Mouse (Mus musculus) forebrain, embryonic 14.5 days (tissue): ENCODE results near the gene Gm44511. TPM values are rescaled to one million over a fixed set of nuclear protein-coding genes. Genes with fewer than 3 reads are reported as not detected.
A peak's percentile ranks its signal among the peaks of the same experiment; 100 is the strongest.

Source experiments
- ATAC-seq: fragments of 200-750 bp; cut with Nextera tagmentation; 2 replicates; pipeline ENCODE4 v1.8.0; 2017; ENCODE audit warnings: mild to moderate bottlenecking, moderate library complexity
- DNase-seq: peaks from one replicate; pipeline ENCODE4 v3.0.0-alpha.2; 2015; ENCODE audit warnings: low spot score
- H3K27ac ChIP-seq: fragments of 300-500 bp; sonication (generic); 2 replicates; pipeline ENCODE4 v1.5.1; 2014; ENCODE audit warnings: low read depth, mild to moderate bottlenecking, control low read depth, low read length, moderate library complexity
- H3K27me3 ChIP-seq: fragments of 300-500 bp; sonication (generic); replicated peaks from 2 replicates; pipeline ENCODE4 v1.6.1; 2014; ENCODE audit warnings: low read length, control low read depth, mixed read lengths; ENCODE audit not compliant: control insufficient read depth, insufficient read depth
- H3K36me3 ChIP-seq: fragments of 300-500 bp; sonication (generic); 2 replicates; pipeline ENCODE4 v1.6.1; 2014; ENCODE audit warnings: low read length, control low read depth; ENCODE audit not compliant: control insufficient read depth, insufficient read depth
- H3K4me1 ChIP-seq: fragments of 300-500 bp; sonication (generic); 2 replicates; pipeline ENCODE4 v1.6.1; 2014; ENCODE audit warnings: antibody characterized with exemption, low read length, control low read depth; ENCODE audit not compliant: control insufficient read depth, insufficient read depth
- H3K4me2 ChIP-seq: fragments of 300-500 bp; sonication (generic); 2 replicates; pipeline ENCODE4 v1.6.1; 2014; ENCODE audit warnings: mild to moderate bottlenecking, control low read depth, low read length
- H3K4me3 ChIP-seq: fragments of 300-500 bp; sonication (generic); 2 replicates; pipeline ENCODE4 v1.5.1; 2014; ENCODE audit warnings: low read depth, low read length, control low read depth
- H3K9ac ChIP-seq: fragments of 300-500 bp; sonication (generic); 2 replicates; pipeline ENCODE4 v1.6.1; 2014; ENCODE audit warnings: mild to moderate bottlenecking, low read length, control low read depth, moderate library complexity
- H3K9me3 ChIP-seq: fragments of 300-500 bp; sonication (generic); replicated peaks from 2 replicates; pipeline ENCODE4 v1.6.1; 2016; ENCODE audit warnings: low read length, control low read depth, mixed read lengths; ENCODE audit not compliant: control insufficient read depth
- WGBS: fragments of 180-500 bp; shearing (Covaris S2); extraction: QIAGEN DNeasy Blood & Tissue Kit; methylation state at CpG from one replicate; pipeline ENCODE4 v1.1.7; 2014; 5-methylcytosine and 5-hydroxymethylcytosine counted together
- polyA plus RNA-seq: library from polyadenylated mRNA; unstranded; fragments of >200 nt; fragmentation: Nextera tagmentation; extraction: Ambion mirVana; gene quantifications from 2 replicates; pipeline ENCODE4 v1.2.1, GENCODE M21; 2014

Gm44511 gene
- polyA plus RNA-seq, result not detected in 2 replicates

DNA sequence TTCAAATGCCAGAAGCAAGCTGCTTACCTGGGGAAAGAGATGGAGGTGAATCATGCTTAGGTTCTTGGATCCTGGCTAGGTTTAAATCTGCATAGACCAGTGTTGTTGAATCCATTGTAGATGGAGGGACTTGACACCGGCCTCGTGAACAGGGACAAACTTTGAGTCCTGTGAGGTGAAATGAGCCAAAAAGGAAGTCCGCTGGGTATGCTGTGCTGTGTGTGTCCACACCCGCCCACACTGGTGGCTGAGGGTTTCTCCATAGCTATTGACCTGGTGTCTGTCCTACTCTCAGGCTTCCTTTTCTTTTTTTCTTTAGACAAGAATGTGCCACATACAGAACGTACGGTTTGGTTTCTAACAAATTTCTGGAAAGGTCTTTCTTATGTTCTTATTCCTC lies at the start of gene Gm44511, which contains the start of gene Klrb1b:
Gene Gm44511, minus strand, starts transcription at position 184 of the 400 bp plus-strand sequence.
Gene Klrb1b, minus strand, starts transcription at position 200 of the 400 bp plus-strand sequence.
- Histone ChIP-seq H3K27ac (no peak within 1 kb of the TSS), H3K4me2 (no peak within 1 kb of the TSS), H3K4me3 (no peak within 1 kb of the TSS), H3K4me1 (no peaks in the 10 kb centered on the region), H3K36me3 (no peaks in the 10 kb centered on the region), H3K27me3 (no peaks in the 10 kb centered on the region), H3K9ac (no peak within 1 kb of the TSS), H3K9me3 (no peaks in the 10 kb centered on the region)
- DNase-seq (no peak), ATAC-seq (no peak)
- WGBS, result 86% methylated on average over 6 of the region's 6 CpGs

GRCm38 (mm10) chr6:128871910-128872610 lies 45.9 kb upstream of the Gm44511 start:
- H3K27ac ChIP-seq, result no peak overlapping the region
- no peak overlapping the region for H3K4me3 ChIP-seq
- ATAC-seq (no peak), DNase-seq (no peak)
- H3K4me2 ChIP-seq, result no peak overlapping the region
- H3K4me1 ChIP-seq, result no peaks in the 10 kb centered on the region
- no peak overlapping the region for H3K9ac ChIP-seq
- H3K36me3 ChIP-seq, result no peaks in the 10 kb centered on the region
- WGBS, result 81% methylated on average over 1 of the region's 1 CpGs
- 0 out of 2 replicates have a peak, but pooled peaks cover 6% of the 10 kb centered on the region for H3K9me3 ChIP-seq
- no peaks in the 10 kb centered on the region for H3K27me3 ChIP-seq

DNA sequence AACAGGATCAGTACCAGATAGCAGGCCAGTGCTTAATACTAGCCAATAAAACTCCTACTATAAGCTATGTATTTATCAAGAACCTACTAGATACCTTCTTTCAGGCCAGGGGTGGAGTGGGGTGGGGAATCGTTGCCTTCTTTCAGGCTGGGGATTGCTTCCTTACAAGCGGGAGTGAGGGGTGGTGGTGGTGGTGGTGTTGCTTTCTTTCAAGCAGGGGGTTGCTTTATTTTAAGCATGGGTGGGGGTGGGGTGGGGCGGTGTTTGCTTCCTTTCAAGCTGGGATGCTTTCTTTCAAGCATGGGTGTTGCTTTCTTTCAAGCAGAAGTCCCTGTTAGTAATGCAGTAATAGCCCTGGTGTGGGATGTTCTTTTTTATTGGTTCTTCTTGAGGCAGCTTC lies 42.7 kb upstream of the Gm44511 start:
- H3K36me3 ChIP-seq, result no peaks in the 10 kb centered on the region
- H3K27ac ChIP-seq, result no peak overlapping the region
- no peak overlapping the region for H3K4me2 ChIP-seq
- no peak overlapping the region for H3K4me3 ChIP-seq
- WGBS, result 12% methylated on average over 3 of the region's 3 CpGs
- no peaks in the 10 kb centered on the region for H3K27me3 ChIP-seq
- no peaks in the 10 kb centered on the region for H3K9me3 ChIP-seq
- no peak overlapping the region for H3K9ac ChIP-seq
- ATAC-seq (no peak), DNase-seq (no peak)
- H3K4me1 ChIP-seq, result no peaks in the 10 kb centered on the region

DNA sequence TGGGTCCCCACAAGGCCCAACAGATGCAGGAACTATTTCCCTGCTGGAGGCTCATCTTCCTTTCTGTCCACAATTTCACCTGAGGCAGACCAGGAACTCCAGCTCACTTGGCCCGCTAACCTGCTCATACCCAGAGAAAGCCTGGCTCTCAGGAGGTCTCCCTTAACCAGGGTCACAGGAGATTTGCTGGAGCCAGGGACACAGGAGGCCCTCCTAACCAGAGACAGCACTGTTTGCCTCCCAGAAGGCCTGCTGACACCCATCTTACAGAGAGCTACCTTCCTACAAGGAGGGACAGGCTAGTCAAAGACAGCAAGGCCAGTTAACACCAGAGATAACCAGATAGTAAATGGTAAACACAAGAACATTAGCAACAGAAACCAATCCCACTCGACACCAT lies 31.9 kb upstream of the Gm44511 start:
- ATAC-seq (no peak), DNase-seq (no peak)
- H3K4me3 ChIP-seq, result no peak overlapping the region
- no peak overlapping the region for H3K4me2 ChIP-seq
- H3K4me1 ChIP-seq, result no peaks in the 10 kb centered on the region
- H3K36me3 ChIP-seq, result no peaks in the 10 kb centered on the region
- 86% methylated on average over 2 of the region's 2 CpGs for WGBS
- no peaks in the 10 kb centered on the region for H3K9me3 ChIP-seq
- H3K27me3 ChIP-seq, result no peaks in the 10 kb centered on the region
- H3K27ac ChIP-seq, result no peak overlapping the region
- no peak overlapping the region for H3K9ac ChIP-seq

- H3K4me2 ChIP-seq, result no peak overlapping the region
- H3K9me3 ChIP-seq, result no peaks in the 10 kb centered on the region
- H3K9ac ChIP-seq, result no peak overlapping the region
- no peak overlapping the region for H3K27ac ChIP-seq
- no peaks in the 10 kb centered on the region for H3K36me3 ChIP-seq
- H3K4me3 ChIP-seq, result no peak overlapping the region
- DNase-seq, result peak; percentile 73
- WGBS, result 44% methylated on average over 5 of the region's 5 CpGs
- no peaks in the 10 kb centered on the region for H3K27me3 ChIP-seq
- ATAC-seq, result peak; percentile 54
- H3K4me1 ChIP-seq, result no peaks in the 10 kb centered on the region
Observed at GRCm38 (mm10) chr6:128856250-128856649, 30.1 kb upstream of the Gm44511 start.

DNA sequence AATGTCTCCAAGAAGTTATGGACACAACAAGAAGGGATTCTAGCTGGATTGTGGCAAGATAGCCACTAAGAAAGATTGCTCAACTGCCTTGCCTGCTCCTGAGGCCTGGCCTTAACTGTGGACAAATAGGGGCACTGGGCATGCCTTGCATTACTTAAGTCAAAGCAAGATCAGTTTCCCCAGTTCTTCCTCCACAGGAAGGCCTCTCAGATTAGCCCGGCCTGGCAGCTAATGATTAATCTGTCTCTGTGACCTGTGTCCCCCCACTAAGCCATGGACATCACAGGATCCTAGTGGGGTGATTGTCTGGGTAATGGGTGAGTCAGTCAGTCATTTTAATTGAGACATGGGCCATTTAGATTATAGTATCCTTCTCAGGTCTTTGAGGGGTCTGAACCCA lies 29.4 kb upstream of the Gm44511 start:
- no peaks in the 10 kb centered on the region for H3K27me3 ChIP-seq
- H3K9ac ChIP-seq, result no peak overlapping the region
- H3K4me3 ChIP-seq, result no peak overlapping the region
- no peaks in the 10 kb centered on the region for H3K9me3 ChIP-seq
- H3K36me3 ChIP-seq, result no peaks in the 10 kb centered on the region
- DNase-seq (no peak), ATAC-seq (no peak)
- no peak overlapping the region for H3K27ac ChIP-seq
- 81% methylated on average over 1 of the region's 1 CpGs for WGBS
- no peak overlapping the region for H3K4me2 ChIP-seq
- H3K4me1 ChIP-seq, result no peaks in the 10 kb centered on the region

DNA sequence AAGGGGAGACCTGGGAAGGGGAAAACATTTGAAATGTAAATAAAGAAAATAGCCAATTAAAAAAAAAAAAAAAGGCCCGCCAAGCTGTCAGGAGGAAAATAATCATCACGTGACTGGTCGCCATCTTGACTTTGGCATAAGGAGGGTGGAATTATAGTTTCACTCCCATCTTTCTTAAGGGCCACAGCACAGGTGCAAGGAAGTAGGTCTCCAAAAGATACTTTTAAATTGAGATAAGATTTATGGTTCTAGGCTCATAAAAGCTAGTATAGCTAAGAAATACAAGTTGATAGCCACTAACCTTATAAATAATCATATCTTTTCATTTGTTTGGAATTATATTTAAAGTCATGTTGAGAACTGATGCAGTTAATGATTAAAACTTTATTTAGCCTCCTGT lies 28.8 kb upstream of the Gm44511 start:
- DNase-seq (no peak), ATAC-seq (no peak)
- 94% methylated on average over 3 of the region's 3 CpGs for WGBS
- no peak overlapping the region for H3K4me3 ChIP-seq
- H3K9me3 ChIP-seq, result no peaks in the 10 kb centered on the region
- H3K36me3 ChIP-seq, result no peaks in the 10 kb centered on the region
- no peak overlapping the region for H3K27ac ChIP-seq
- H3K9ac ChIP-seq, result no peak overlapping the region
- no peaks in the 10 kb centered on the region for H3K4me1 ChIP-seq
- H3K27me3 ChIP-seq, result no peaks in the 10 kb centered on the region
- no peak overlapping the region for H3K4me2 ChIP-seq

- no peak overlapping the region for H3K4me3 ChIP-seq
- H3K9me3 ChIP-seq, result no peaks in the 10 kb centered on the region
- DNase-seq (peak; percentile 76), ATAC-seq (peak; percentile 73)
- no peaks in the 10 kb centered on the region for H3K4me1 ChIP-seq
- 42% methylated on average over 12 of the region's 12 CpGs for WGBS
- H3K4me2 ChIP-seq, result peak overlapping the region; percentile 2; the same call in 1 of the 2 replicates
- no peaks in the 10 kb centered on the region for H3K27me3 ChIP-seq
- H3K27ac ChIP-seq, result no peak overlapping the region
- H3K36me3 ChIP-seq, result no peaks in the 10 kb centered on the region
- H3K9ac ChIP-seq, result no peak overlapping the region
Observed at GRCm38 (mm10) chr6:128854024-128854820, 28.1 kb upstream of the Gm44511 start.

- DNase-seq (no peak), ATAC-seq (no peak)
- Histone ChIP-seq H3K4me1 (no peaks in the 10 kb centered on the region), H3K4me3 (no peak overlapping the region), H3K36me3 (no peaks in the 10 kb centered on the region), H3K9ac (no peak overlapping the region), H3K4me2 (no peak overlapping the region), H3K9me3 (no peaks in the 10 kb centered on the region), H3K27ac (no peak overlapping the region), H3K27me3 (no peaks in the 10 kb centered on the region)
- 99% methylated on average over 3 of the region's 3 CpGs for WGBS
Observed at GRCm38 (mm10) chr6:128852766-128853165, 26.7 kb upstream of the Gm44511 start.
